Mouse (Mus musculus) intestine, embryonic 16.5 days (tissue): ENCODE measurements at regions not wholly inside any gene's neighbourhood (a gene's known extent, or its start where the extent isn't known, plus 50 kb on each side); places are given as distances from the start of the nearest gene placed in this dataset.

Source experiments
- ATAC-seq: fragments of 200-750 bp; cut with Nextera tagmentation; 2 replicates; pipeline ENCODE4 v1.8.0; 2017; ENCODE audit warnings: moderate TSS enrichment, moderate library complexity
- H3K27ac ChIP-seq: fragments of 300-500 bp; sonication (generic); 2 replicates; pipeline ENCODE4 v1.5.1; 2014; ENCODE audit warnings: mild to moderate bottlenecking, low read length
- H3K27me3 ChIP-seq: fragments of 300-500 bp; sonication (generic); replicated peaks from 2 replicates; pipeline ENCODE4 v1.6.1; 2014; ENCODE audit warnings: low read length, control low read depth, mixed read lengths; ENCODE audit not compliant: control insufficient read depth, insufficient read depth
- H3K36me3 ChIP-seq: fragments of 300-500 bp; sonication (generic); 2 replicates; pipeline ENCODE4 v1.6.1; 2014; ENCODE audit warnings: low read length, control low read depth; ENCODE audit not compliant: control insufficient read depth, insufficient read depth
- H3K4me1 ChIP-seq: fragments of 300-500 bp; sonication (generic); 2 replicates; pipeline ENCODE4 v1.6.1; 2014; ENCODE audit warnings: low read length, control low read depth, mixed read lengths; ENCODE audit not compliant: control insufficient read depth, insufficient read depth
- H3K4me2 ChIP-seq: fragments of 300-500 bp; sonication (generic); 2 replicates; pipeline ENCODE4 v1.6.1; 2014; ENCODE audit warnings: low read depth, low read length, control low read depth
- H3K4me3 ChIP-seq: fragments of 300-500 bp; sonication (generic); 2 replicates; pipeline ENCODE4 v1.5.1; 2014; ENCODE audit warnings: mild to moderate bottlenecking, low read length
- H3K9ac ChIP-seq: fragments of 300-500 bp; sonication (generic); 2 replicates; pipeline ENCODE4 v1.6.1; 2014; ENCODE audit warnings: low read depth, low read length
- H3K9me3 ChIP-seq: fragments of 300-500 bp; sonication (generic); 2 replicates; pipeline ENCODE4 v1.6.1; 2016; ENCODE audit warnings: low read length, control low read depth; ENCODE audit not compliant: control insufficient read depth
- WGBS: fragments of 180-500 bp; shearing (Covaris S2); extraction: QIAGEN DNeasy Blood & Tissue Kit; methylation state at CpG from one replicate; pipeline ENCODE4 v1.1.7; 2014; 5-methylcytosine and 5-hydroxymethylcytosine counted together

GRCm38 (mm10) chr8:103561606-103562005 is 539.8 kb upstream of the Cdh5 start:
- 59% methylated on average over 2 of the region's 2 CpGs for WGBS
- no peak overlapping the region for H3K9ac ChIP-seq
- no peak for ATAC-seq
- no peaks in the 10 kb centered on the region for H3K9me3 ChIP-seq
- no peak overlapping the region for H3K27ac ChIP-seq
- H3K4me2 ChIP-seq: no peak overlapping the region
- no peaks in the 10 kb centered on the region for H3K27me3 ChIP-seq
- no peaks in the 10 kb centered on the region for H3K36me3 ChIP-seq
- no peak overlapping the region for H3K4me3 ChIP-seq
- H3K4me1 ChIP-seq: no peaks in the 10 kb centered on the region

- 87% methylated on average over 11 of the region's 11 CpGs for WGBS
- ATAC-seq: no peak
These were observed 530.5 kb upstream of the Cdh5 start for GRCm38 (mm10) chr8:103570864-103571425.

GRCm38 (mm10) chr8:103577147-103577546 is 524.3 kb upstream of the Cdh5 start:
- no peak for ATAC-seq
- no peaks in the 10 kb centered on the region for H3K27me3 ChIP-seq
- no peak overlapping the region for H3K9ac ChIP-seq
- H3K27ac ChIP-seq: no peak overlapping the region
- H3K36me3 ChIP-seq: no peaks in the 10 kb centered on the region
- H3K4me1 ChIP-seq: no peaks in the 10 kb centered on the region
- no peak overlapping the region for H3K4me2 ChIP-seq
- no peak overlapping the region for H3K4me3 ChIP-seq
- no peaks in the 10 kb centered on the region for H3K9me3 ChIP-seq
- 84% methylated on average over 3 of the region's 3 CpGs for WGBS

More at GRCm38 (mm10) chr8:103570864-103571425, 530.5 kb upstream of the Cdh5 start:
- Histone ChIP-seq H3K27ac (no peak overlapping the region), H3K9ac (no peak overlapping the region), H3K27me3 (no peaks in the 10 kb centered on the region), H3K9me3 (no peaks in the 10 kb centered on the region), H3K36me3 (no peaks in the 10 kb centered on the region), H3K4me3 (no peak overlapping the region), H3K4me2 (no peak overlapping the region), H3K4me1 (no peaks in the 10 kb centered on the region)

- no peaks in the 10 kb centered on the region for H3K36me3 ChIP-seq
- H3K4me3 ChIP-seq: no peak overlapping the region
- H3K27ac ChIP-seq: no peak overlapping the region
- no peaks in the 10 kb centered on the region for H3K4me1 ChIP-seq
- H3K9me3 ChIP-seq: no peaks in the 10 kb centered on the region
- H3K9ac ChIP-seq: no peak overlapping the region
- H3K4me2 ChIP-seq: no peak overlapping the region
- no peaks in the 10 kb centered on the region for H3K27me3 ChIP-seq
- 90% methylated on average over 6 of the region's 6 CpGs for WGBS
- ATAC-seq: no peak
These were observed 523.4 kb upstream of the Cdh5 start for GRCm38 (mm10) chr8:103578006-103578405.

GRCm38 (mm10) chr8:103608291-103608690 is 493.1 kb upstream of the Cdh5 start:
- Histone ChIP-seq H3K4me3 (no peak overlapping the region), H3K9me3 (no peaks in the 10 kb centered on the region), H3K9ac (no peak overlapping the region), H3K4me1 (no peaks in the 10 kb centered on the region), H3K36me3 (no peaks in the 10 kb centered on the region), H3K27me3 (no peaks in the 10 kb centered on the region), H3K27ac (no peak overlapping the region), H3K4me2 (no peak overlapping the region)
- 95% methylated on average over 6 of the region's 6 CpGs for WGBS
- ATAC-seq: no peak

- Histone ChIP-seq H3K27ac (no peak overlapping the region), H3K9ac (no peak overlapping the region), H3K36me3 (no peaks in the 10 kb centered on the region), H3K4me1 (no peaks in the 10 kb centered on the region), H3K4me2 (no peak overlapping the region), H3K9me3 (no peaks in the 10 kb centered on the region), H3K4me3 (no peak overlapping the region), H3K27me3 (no peaks in the 10 kb centered on the region)
- no peak for ATAC-seq
- 67% methylated on average over 3 of the region's 3 CpGs for WGBS
These were observed 477.5 kb upstream of the Cdh5 start for GRCm38 (mm10) chr8:103623781-103624434.

GRCm38 (mm10) chr8:103625166-103625890 is 476.1 kb upstream of the Cdh5 start:
- Histone ChIP-seq H3K27me3 (no peaks in the 10 kb centered on the region), H3K9ac (no peak overlapping the region), H3K4me2 (no peak overlapping the region), H3K9me3 (no peaks in the 10 kb centered on the region), H3K36me3 (no peaks in the 10 kb centered on the region), H3K4me1 (no peaks in the 10 kb centered on the region), H3K27ac (no peak overlapping the region), H3K4me3 (no peak overlapping the region)
- no peak for ATAC-seq
- 50% methylated on average over 7 of the region's 7 CpGs for WGBS

GRCm38 (mm10) chr8:103626446-103626845 is 475.0 kb upstream of the Cdh5 start:
- H3K36me3 ChIP-seq: no peaks in the 10 kb centered on the region
- no peak for ATAC-seq
- WGBS: 43% methylated on average over 4 of the region's 4 CpGs

GRCm38 (mm10) chr8:103632543-103632942 is 468.9 kb upstream of the Cdh5 start:
- Histone ChIP-seq H3K4me3 (no peak overlapping the region), H3K9me3 (no peaks in the 10 kb centered on the region), H3K4me1 (no peaks in the 10 kb centered on the region), H3K9ac (no peak overlapping the region), H3K27ac (no peak overlapping the region), H3K4me2 (no peak overlapping the region), H3K36me3 (no peaks in the 10 kb centered on the region), H3K27me3 (no peaks in the 10 kb centered on the region)
- no peak for ATAC-seq
- 83% methylated on average over 6 of the region's 6 CpGs for WGBS

More at GRCm38 (mm10) chr8:103626446-103626845, 475.0 kb upstream of the Cdh5 start:
- H3K9me3 ChIP-seq: no peaks in the 10 kb centered on the region
- H3K27ac ChIP-seq: no peak overlapping the region
- no peak overlapping the region for H3K4me3 ChIP-seq
- no peak overlapping the region for H3K9ac ChIP-seq
- H3K4me2 ChIP-seq: no peak overlapping the region
- H3K4me1 ChIP-seq: no peaks in the 10 kb centered on the region
- H3K27me3 ChIP-seq: no peaks in the 10 kb centered on the region
